Mouse (Mus musculus) cortical plate, adult 2 months (tissue): ENCODE measurements around the gene Atp8a1.

Experiments used
- CTCF ChIP-seq: fragments of 200-500 bp; IDR thresholded peaks from 2 replicates; pipeline ENCODE4 v1.5.1; 2011; ENCODE audit warnings: mild to moderate bottlenecking, control low read depth, low read length; ENCODE audit not compliant: insufficient read depth; ENCODE audit errors: extremely low read depth
- POLR2A ChIP-seq: fragments of 200-500 bp; IDR thresholded peaks from 2 replicates; pipeline ENCODE4 v1.6.1; 2011; ENCODE audit warnings: mild to moderate bottlenecking, low read length, control low read depth; ENCODE audit not compliant: insufficient read depth; ENCODE audit errors: extremely low read depth

DNA sequence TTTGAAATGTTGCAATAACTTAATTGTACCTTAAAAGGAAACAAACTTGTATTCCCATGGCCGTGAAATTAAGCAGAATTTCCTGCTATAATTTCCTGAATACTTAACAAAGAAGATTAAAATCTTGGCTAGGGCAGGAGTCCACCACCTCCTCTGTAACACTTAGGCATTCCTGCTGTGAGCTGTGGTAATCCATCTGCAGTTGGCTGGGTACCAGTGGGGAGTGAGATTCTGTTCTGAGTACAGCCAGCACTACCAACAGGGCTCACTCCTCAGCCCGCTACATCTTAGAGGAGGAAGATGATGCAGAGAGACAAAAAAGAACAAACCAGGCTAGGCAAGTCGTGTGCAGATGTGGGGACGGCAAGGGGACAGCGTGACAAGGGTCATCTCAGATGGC lies 192.7 kb downstream of the Atp8a1 start:
- TF ChIP-seq CTCF (no peak), POLR2A (no peak)
